Mouse (Mus musculus) forebrain, embryonic 10.5 days (tissue): ENCODE data around the gene Otp. TPM values are rescaled to one million over a fixed set of nuclear protein-coding genes. Genes with fewer than 3 reads are reported as not detected.

Experiments used
- DNase-seq: peaks from one replicate; pipeline ENCODE4 v3.0.0-alpha.2; 2017; ENCODE audit warnings: low spot score; ENCODE audit errors: extremely low spot score
- H3K27ac ChIP-seq: fragments of 300-500 bp; sonication (generic); 2 replicates; pipeline ENCODE4 v1.5.1; 2016; ENCODE audit warnings: mild to moderate bottlenecking
- H3K27me3 ChIP-seq: fragments of 300-500 bp; sonication (generic); 2 replicates; pipeline ENCODE4 v1.6.1; 2016; ENCODE audit warnings: mild to moderate bottlenecking; ENCODE audit not compliant: poor library complexity, severe bottlenecking
- H3K36me3 ChIP-seq: fragments of 300-500 bp; sonication (generic); replicated peaks from 2 replicates; pipeline ENCODE4 v1.6.1; 2016; ENCODE audit warnings: mild to moderate bottlenecking, moderate library complexity
- H3K4me1 ChIP-seq: fragments of 300-500 bp; sonication (generic); 2 replicates; pipeline ENCODE4 v1.6.1; 2016
- H3K4me3 ChIP-seq: fragments of 300-500 bp; sonication (generic); 2 replicates; pipeline ENCODE4 v1.5.1; 2016; ENCODE audit warnings: mild to moderate bottlenecking, moderate library complexity
- H3K9me3 ChIP-seq: fragments of 300-500 bp; sonication (generic); 2 replicates; pipeline ENCODE4 v1.6.1; 2016; ENCODE audit warnings: mild to moderate bottlenecking, moderate library complexity
- WGBS: fragments of 180-500 bp; shearing (Covaris S2); methylation state at CpG from one replicate; pipeline ENCODE4 v1.1.7; 2016; 5-methylcytosine and 5-hydroxymethylcytosine counted together
- polyA plus RNA-seq: library from polyadenylated mRNA; unstranded; fragments of >200 nt; fragmentation: Nextera tagmentation; extraction: Ambion mirVana; gene quantifications from 2 replicates; pipeline ENCODE4 v1.2.1, GENCODE M21; 2016

The Otp gene
- polyA plus RNA-seq, 1 experiment from 2014 or later, result 1.6 TPM

DNA sequence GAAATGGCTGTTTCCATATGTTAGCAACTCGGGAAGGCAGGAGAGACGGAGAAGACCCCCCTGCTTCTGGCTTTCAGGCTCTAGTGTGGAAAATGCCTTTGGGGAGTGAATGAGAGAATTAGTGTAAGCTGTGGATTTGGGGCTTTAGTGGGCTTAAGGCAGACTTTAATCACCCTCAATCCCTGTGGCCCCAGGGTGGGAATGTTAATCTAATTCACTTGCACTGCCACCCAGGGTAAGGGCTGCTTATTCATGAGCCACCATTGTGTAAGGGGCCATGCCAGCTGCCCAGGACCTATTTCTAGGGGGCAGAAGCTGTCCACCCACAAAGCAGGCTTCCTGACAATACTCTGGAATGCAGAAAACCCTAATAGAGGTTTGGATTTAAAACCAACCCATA lies 8.5 kb upstream of the Otp start:
- H3K27me3 ChIP-seq, result peaks cover 100% of the 10 kb centered on the region

DNA sequence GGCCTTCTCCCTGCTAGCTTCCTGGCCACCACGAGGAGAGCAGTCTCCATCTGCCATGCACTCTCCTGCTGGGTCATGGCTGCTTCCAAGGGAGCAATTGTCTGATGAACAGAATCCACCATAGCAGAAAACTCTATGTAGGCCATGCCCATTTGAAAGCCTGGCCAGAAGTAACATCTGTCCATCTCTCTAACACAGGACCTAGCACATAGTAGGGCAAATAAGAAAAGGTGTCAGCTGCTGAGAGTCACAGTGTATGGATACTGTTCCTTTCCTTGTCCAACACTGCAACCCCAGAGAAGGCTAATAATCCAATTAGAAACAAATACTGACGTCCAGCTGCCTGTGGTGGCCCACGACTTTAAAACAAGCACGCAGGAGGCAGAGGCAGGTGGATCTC lies 7.6 kb upstream of the Otp start:
- peaks cover 34% of the 10 kb centered on the region for H3K4me1 ChIP-seq
- no peak for DNase-seq
- no peaks in the 10 kb centered on the region for H3K36me3 ChIP-seq
- WGBS, result 37% methylated on average over 4 of the region's 4 CpGs
- H3K9me3 ChIP-seq, result no peaks in the 10 kb centered on the region
- no peak overlapping the region for H3K27ac ChIP-seq
- no peak overlapping the region for H3K4me3 ChIP-seq
- H3K27me3 ChIP-seq, result peaks cover 100% of the 10 kb centered on the region

More for the DNA sequence above, 8.5 kb upstream of the Otp start:
- H3K4me3 ChIP-seq, result no peak overlapping the region
- WGBS, result 4% methylated on average over 2 of the region's 2 CpGs
- no peak for DNase-seq
- H3K36me3 ChIP-seq, result no peaks in the 10 kb centered on the region
- H3K4me1 ChIP-seq, result peaks cover 31% of the 10 kb centered on the region
- H3K27ac ChIP-seq, result no peak overlapping the region
- H3K9me3 ChIP-seq, result no peaks in the 10 kb centered on the region

- Histone ChIP-seq H3K36me3 (no peaks in the 10 kb centered on the region), H3K4me3 (peak overlapping the region; percentile 50), H3K4me1 (peaks cover 38% of the 10 kb centered on the region), H3K9me3 (no peaks in the 10 kb centered on the region), H3K27me3 (peaks cover 100% of the 10 kb centered on the region), H3K27ac (no peak overlapping the region)
- peak; percentile 79 for DNase-seq
- WGBS, result under 1% methylated on average over 35 of the region's 35 CpGs
Measured at GRCm38 (mm10) chr13:94868478-94868950, 6.9 kb upstream of the Otp start.

DNA sequence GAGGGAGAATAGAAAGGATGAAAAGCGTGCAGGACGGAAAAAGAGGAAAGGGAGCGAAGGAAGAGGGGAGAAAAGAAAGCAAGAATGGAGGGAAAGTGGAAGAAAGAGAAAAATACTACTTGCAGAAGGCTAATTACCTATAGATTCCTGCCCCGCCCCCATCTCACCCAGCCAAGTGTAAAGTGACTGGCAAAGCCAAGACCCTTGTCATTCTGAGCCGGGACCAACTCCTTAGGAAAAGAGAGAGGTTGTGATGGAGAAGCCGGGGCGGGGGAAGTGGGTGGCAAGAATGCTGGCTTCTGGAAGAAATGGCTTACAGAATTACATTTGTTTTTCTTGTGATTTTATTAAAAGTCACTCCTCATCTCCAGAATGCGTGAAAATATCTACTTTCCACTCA lies 5.9 kb upstream of the Otp start:
- Histone ChIP-seq H3K4me1 (peaks cover 43% of the 10 kb centered on the region), H3K27me3 (peaks cover 100% of the 10 kb centered on the region), H3K27ac (no peak overlapping the region), H3K4me3 (peak overlapping the region; percentile 50), H3K36me3 (no peaks in the 10 kb centered on the region), H3K9me3 (no peaks in the 10 kb centered on the region)
- DNase-seq, result peak; percentile 41
- WGBS, result 2% methylated on average over 8 of the region's 8 CpGs

DNA sequence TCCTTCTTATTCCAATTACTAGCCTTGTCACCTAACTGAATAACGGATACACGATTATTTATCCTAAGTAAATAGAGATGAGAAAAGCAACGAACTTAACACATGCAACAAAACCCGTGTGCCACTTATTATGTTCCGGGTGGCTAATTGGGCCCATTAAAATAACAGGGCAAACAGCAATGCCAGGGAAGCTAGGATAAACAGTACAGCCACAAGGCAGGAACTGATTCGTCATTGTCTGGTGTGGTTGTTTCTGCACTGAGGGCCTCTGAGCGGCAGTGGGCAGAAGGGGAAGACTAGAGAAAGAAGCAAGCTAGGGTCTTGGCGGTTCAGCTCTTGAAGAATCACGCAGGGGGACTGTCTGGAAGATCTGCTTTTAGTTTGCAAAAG lies 5.3 kb upstream of the Otp start:
- H3K27ac ChIP-seq, result no peak overlapping the region
- DNase-seq, result peak; percentile 34
- 4% methylated on average over 9 of the region's 9 CpGs for WGBS
- no peaks in the 10 kb centered on the region for H3K9me3 ChIP-seq
- no peaks in the 10 kb centered on the region for H3K36me3 ChIP-seq
- H3K4me3 ChIP-seq, result no peak overlapping the region
- peaks cover 100% of the 10 kb centered on the region for H3K27me3 ChIP-seq
- H3K4me1 ChIP-seq, result peaks cover 48% of the 10 kb centered on the region

DNA sequence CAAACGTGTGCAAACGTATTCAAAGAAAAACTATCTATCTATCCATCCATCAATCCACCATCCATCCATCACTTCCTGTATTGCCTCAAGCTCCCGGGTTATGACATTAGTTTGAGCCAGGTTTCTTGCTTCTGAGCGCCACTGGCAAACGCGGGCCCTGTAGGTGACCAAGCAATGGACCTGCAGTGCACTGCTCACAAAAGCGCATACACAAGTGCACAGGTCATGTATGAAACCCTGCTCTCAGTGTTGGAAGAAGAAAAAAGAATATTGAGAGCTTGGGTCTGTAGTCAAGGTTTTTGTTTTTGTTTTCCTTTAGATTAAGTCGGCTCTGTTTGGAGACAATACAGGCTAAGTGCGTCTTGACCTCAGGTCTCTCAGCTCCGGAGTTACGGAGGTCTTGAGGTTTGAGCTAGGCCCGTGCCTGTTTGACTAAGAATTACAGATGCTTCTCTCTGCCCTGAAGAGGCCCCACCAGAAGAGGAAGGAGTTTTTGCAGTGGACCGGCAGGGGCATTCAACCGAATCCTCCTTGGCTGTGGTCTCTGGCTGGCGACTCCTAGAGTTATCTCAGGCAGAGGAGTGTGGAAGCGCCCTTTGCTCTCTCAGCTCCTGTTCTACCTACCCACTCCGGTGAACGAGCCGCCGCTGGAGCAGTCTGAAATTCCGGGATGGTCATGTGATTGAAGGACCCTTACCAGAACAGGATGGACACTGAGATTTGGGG lies 4.8 kb upstream of the Otp start:
- H3K27ac ChIP-seq, result no peak overlapping the region
- under 1% methylated on average over 21 of the region's 21 CpGs for WGBS
- H3K27me3 ChIP-seq, result peaks cover 100% of the 10 kb centered on the region
- H3K4me1 ChIP-seq, result peaks cover 54% of the 10 kb centered on the region
- peak; percentile 53 for DNase-seq
- no peaks in the 10 kb centered on the region for H3K36me3 ChIP-seq
- H3K9me3 ChIP-seq, result no peaks in the 10 kb centered on the region
- no peak overlapping the region for H3K4me3 ChIP-seq

DNA sequence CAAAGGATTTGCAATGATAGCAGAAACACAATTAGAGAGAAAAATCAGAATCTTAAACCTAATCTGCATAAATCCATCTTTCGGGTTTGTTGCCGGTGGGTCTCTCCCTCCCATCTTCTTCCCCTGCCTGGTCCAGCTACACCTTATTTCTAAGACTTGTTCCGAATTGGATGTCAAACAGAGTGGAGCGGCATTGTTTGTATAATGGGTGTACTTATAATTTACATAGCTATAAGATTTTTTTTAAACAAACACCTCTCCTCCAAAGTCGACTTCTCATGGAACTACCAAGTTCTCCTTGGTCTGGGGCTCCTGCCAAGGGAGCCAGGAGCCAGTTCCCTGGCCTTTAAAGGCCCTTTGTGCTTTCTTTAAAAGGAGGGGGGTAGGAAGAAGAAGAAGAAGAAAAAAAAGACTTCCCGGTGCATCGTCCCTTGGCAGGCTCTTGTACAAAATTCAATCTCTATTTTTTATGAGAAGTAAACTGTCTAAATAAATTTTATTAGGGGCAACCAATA lies 3.5 kb upstream of the Otp start:
- 0% methylated on average over 7 of the region's 7 CpGs for WGBS
- DNase-seq, result no peak

GRCm38 (mm10) chr13:94872439-94872838 lies 3.0 kb upstream of the Otp start:
- H3K4me1 ChIP-seq, result peaks cover 45% of the 10 kb centered on the region
- DNase-seq, result peak; percentile 40
- no peak overlapping the region for H3K27ac ChIP-seq
- H3K36me3 ChIP-seq, result no peaks in the 10 kb centered on the region
- H3K4me3 ChIP-seq, result no peak overlapping the region
- 0% methylated on average over 19 of the region's 19 CpGs for WGBS
- no peaks in the 10 kb centered on the region for H3K9me3 ChIP-seq
- peaks cover 100% of the 10 kb centered on the region for H3K27me3 ChIP-seq

More for the DNA sequence above, 3.5 kb upstream of the Otp start:
- no peaks in the 10 kb centered on the region for H3K36me3 ChIP-seq
- H3K9me3 ChIP-seq, result no peaks in the 10 kb centered on the region
- H3K27me3 ChIP-seq, result peaks cover 100% of the 10 kb centered on the region
- H3K27ac ChIP-seq, result no peak overlapping the region
- peaks cover 49% of the 10 kb centered on the region for H3K4me1 ChIP-seq
- H3K4me3 ChIP-seq, result no peak overlapping the region

DNA sequence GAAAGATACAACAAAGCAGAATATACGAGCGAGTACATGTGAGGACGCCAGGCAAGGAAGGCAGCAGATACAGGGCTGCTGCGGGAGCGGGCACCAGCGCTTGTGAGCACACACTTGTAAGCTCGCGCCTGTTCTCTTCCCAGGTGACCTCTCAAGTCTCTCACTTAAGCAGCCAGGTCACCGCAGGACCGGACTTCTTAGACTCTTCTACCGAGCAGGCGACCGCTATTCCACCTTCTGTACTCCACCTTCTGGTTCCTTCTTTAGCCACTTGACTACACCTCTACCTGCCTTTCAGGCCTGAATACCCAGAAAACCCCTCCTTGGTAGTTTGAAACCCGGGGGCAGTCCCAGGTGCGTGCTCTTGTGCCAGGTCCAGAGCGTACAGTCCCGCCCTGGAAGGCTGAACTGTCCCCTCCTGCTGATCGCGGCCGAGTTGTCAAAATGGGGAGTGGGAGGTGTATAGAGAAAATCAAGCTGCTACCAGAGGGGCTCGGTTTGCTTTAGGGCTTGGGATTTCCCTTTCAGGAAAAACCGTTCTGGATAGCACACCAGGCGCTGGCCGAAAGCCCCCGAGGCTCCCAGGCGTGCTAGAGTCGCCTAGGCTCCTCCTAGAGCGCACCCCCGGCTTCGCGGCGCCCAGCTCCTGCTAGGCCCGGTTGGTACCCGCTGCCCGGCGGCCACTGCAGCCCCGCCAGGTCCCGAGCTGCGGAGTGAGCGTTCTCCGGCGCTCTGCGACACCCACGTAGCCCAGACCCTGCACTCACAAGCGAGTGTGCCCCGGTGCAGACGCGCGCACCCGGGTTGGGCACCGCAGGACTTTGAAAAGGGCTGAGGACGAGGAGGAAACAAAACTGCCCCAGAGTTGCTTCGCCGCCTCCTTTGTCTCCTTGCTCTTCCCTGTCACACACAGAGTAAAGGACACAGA lies 2.0 kb upstream of the Otp start:
- H3K27me3 ChIP-seq, result peaks cover 100% of the 10 kb centered on the region
- peaks cover 43% of the 10 kb centered on the region for H3K4me1 ChIP-seq
- H3K36me3 ChIP-seq, result no peaks in the 10 kb centered on the region
- H3K4me3 ChIP-seq, result peak overlapping the region; percentile 25; the same call in 1 of the 2 replicates
- WGBS, result under 1% methylated on average over 54 of the region's 54 CpGs
- no peak overlapping the region for H3K27ac ChIP-seq
- no peaks in the 10 kb centered on the region for H3K9me3 ChIP-seq
- DNase-seq, result peak; percentile 59

GRCm38 (mm10) chr13:94874039-94874425 lies 1.4 kb upstream of the Otp start:
- Histone ChIP-seq H3K36me3 (no peaks in the 10 kb centered on the region), H3K27ac (no peak overlapping the region), H3K4me1 (peaks cover 37% of the 10 kb centered on the region), H3K27me3 (peaks cover 100% of the 10 kb centered on the region), H3K4me3 (no peak overlapping the region), H3K9me3 (no peaks in the 10 kb centered on the region)
- under 1% methylated on average over 8 of the region's 8 CpGs for WGBS
- DNase-seq, result no peak

DNA sequence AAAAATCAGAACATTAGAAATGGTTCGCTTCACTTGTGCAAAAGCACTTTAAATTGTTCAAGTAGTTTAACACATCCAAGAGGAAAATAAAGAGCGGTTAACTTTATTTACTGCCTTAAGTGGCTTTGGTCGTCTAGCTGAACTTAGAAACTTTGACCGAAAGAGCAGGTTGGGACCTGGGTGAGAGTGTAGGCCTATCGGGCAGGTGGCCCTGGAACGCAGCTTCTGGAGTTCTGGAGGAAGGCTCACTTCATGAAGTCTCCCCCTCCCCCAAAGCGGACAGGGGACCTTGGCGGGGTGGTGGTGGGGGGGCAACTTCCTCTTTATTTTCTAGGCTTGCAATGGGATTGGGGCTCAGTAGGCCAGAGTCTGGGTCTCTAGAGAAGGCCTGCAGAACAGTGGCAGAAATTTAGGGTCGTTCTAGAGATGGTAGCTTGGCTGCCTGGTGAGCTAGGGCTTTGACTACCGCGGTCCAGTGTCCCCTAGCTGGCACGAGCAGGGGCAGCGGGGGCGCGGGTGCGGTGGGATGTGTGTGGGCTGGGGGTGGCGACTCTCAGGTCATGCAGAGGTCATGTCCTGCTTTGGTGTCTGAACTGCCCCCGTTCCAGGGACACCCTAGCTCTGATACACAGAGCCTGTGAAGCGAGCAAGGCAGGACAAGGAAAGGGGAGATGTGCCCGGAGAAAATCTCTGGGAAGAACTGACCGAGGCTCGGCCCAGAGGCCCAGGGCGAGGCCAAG lies 576 bp upstream of the Otp start:
- peaks cover 100% of the 10 kb centered on the region for H3K27me3 ChIP-seq
- H3K4me1 ChIP-seq, result peaks cover 30% of the 10 kb centered on the region
- H3K27ac ChIP-seq, result no peak overlapping the region
- under 1% methylated on average over 23 of the region's 23 CpGs for WGBS
- H3K36me3 ChIP-seq, result no peaks in the 10 kb centered on the region
- H3K4me3 ChIP-seq, result peak overlapping the region; percentile 23
- DNase-seq, result no peak
- no peaks in the 10 kb centered on the region for H3K9me3 ChIP-seq
